Mouse (Mus musculus): ENCODE measurements around the gene Chrna5.

DNA sequence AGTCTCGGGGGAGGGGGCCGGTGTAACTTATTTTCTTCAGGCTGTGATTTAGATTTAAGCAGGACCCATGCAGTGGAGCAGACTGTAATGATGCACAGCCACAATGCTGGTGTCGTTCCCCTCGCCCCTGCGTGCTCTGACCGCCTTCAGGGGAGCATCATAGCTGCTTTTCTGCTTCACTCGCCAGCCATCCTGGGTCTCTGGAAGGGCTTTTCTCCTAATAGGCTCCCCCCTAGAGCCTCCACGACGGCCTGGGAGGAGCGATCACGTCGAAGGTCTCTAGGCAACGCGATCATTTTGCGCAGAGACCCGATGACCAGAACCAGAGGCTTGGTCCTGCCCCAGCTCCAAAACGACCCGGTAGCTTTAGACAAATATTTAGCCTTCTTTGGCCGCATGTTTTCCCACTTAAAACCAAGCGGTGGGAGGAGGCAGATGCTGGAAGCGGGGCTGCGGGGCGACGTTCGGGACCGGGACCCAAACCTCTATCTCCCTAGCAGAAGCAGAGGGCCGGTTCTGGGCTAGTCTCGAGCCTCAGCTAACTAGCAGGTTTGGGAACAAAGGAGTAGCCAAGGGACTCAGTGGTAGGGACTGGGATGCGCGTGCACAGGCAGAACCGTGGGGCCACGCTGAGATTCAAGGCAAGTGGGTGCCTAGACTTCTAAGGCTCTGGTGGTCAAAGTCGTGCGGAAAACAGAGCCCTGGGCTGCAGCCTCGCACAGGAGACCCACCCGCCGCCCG, 45.0 kb downstream of the Chrna5 start:
- TF ChIP-seq POLR2A (IDR thresholded peaks at IDR 0.05; ENCODE audit: borderline replicate concordance, extremely low read depth, insufficient read depth, insufficient read length, poor library complexity, severe bottlenecking) (0 out of 2 replicates have a peak, but pooled peaks have one; percentile 2), CTCF (IDR thresholded peaks at IDR 0.05; ENCODE audit: borderline replicate concordance, extremely low read depth, insufficient read depth, insufficient read length) (no peak)

Measured in brain, embryonic 14.5 days (tissue).